Mouse (Mus musculus) left cerebral cortex, postnatal 25 days (tissue): ENCODE results near the gene Zfp280b. TPM values are rescaled to one million over a fixed set of nuclear protein-coding genes. Genes with fewer than 3 reads are reported as not detected.

Experiments
- microRNA-seq, 2 experiments: library from miRNA; unstranded; fragments of <30 nt; microRNA quantifications; one replicate each; pipeline ENCODE4 v1.2.0; 2022
- total RNA-seq, 2 experiments: library from RNA; stranded (reverse); gene quantifications; 2 replicates each; pipeline ENCODE4 v1.2.3; 2021

The Zfp280b gene
- total RNA-seq, 2 experiments from 2014 or later: 13.3 to 16.9 TPM

Small RNA genes lying within 50 kb of the gene (microRNA-seq; reads per million reads assigned to microRNA genes)
- gene Mir6409: 0 reads per million in 2 experiments

Other genes with a start within 250 kb of the Zfp280b start
- gene Gstt1, start 234.1 kb upstream of the Zfp280b start, total RNA-seq: 1 to 10 TPM; 6.2 to 7.0 TPM
- gene Gstt4, start 210.1 kb upstream of the Zfp280b start, total RNA-seq: not detected
- gene Gstt2, start 195.2 kb upstream of the Zfp280b start, total RNA-seq: 1 to 10 TPM; 4.0 to 5.5 TPM
- 100 to 1,000 TPM; 522 to 530 TPM for gene Mif, start 172.4 kb upstream of the Zfp280b start, total RNA-seq
- 1 to 10 TPM; 2.8 to 3.4 TPM for gene Derl3, start 139.2 kb upstream of the Zfp280b start, total RNA-seq
- 10 to 100 TPM; 75.2 to 81.8 TPM for gene Smarcb1, start 111.0 kb upstream of the Zfp280b start, total RNA-seq
- 100 to 1,000 TPM; 372 to 390 TPM for gene Chchd10, start 99.5 kb upstream of the Zfp280b start, total RNA-seq
- gene Mmp11, start 96.2 kb upstream of the Zfp280b start, total RNA-seq: 1 to 10 TPM; 1.1 to 1.7 TPM
- not detected for gene Gm867, start 92.0 kb upstream of the Zfp280b start, total RNA-seq
- gene Vpreb3, start 89.6 kb upstream of the Zfp280b start, total RNA-seq: not detected
- gene Gm5134, start 78.1 kb upstream of the Zfp280b start, total RNA-seq: not detected
- not detected for gene Slc5a4b, start 78.3 kb downstream of the Zfp280b start, total RNA-seq
- not detected for gene Slc5a4a, start 114.8 kb downstream of the Zfp280b start, total RNA-seq
- gene Prmt2, start 205.2 kb downstream of the Zfp280b start, total RNA-seq: 10 to 100 TPM; 54.8 to 61.6 TPM
- gene S100b, start 221.2 kb downstream of the Zfp280b start, total RNA-seq: 100 to 1,000 TPM; 135 to 140 TPM